Mouse (Mus musculus) hindbrain, embryonic 16.5 days (tissue): ENCODE measurements around the gene B4galt4. TPM values are rescaled to one million over a fixed set of nuclear protein-coding genes. Genes with fewer than 3 reads are reported as not detected.

Experiments
- ATAC-seq: fragments of 200-750 bp; cut with Nextera tagmentation; 2 replicates; pipeline ENCODE4 v1.8.0; 2017; ENCODE audit warnings: moderate TSS enrichment, moderate library complexity
- H3K27ac ChIP-seq: fragments of 300-500 bp; sonication (generic); 2 replicates; pipeline ENCODE4 v1.5.1; 2014; ENCODE audit warnings: low read depth, mild to moderate bottlenecking, control low read depth, low read length, moderate library complexity
- H3K27me3 ChIP-seq: fragments of 300-500 bp; sonication (generic); replicated peaks from 2 replicates; pipeline ENCODE4 v1.6.1; 2014; ENCODE audit warnings: low read length; ENCODE audit not compliant: control insufficient read depth, insufficient read depth
- H3K36me3 ChIP-seq: fragments of 300-500 bp; sonication (generic); 2 replicates; pipeline ENCODE4 v1.6.1; 2014; ENCODE audit warnings: mild to moderate bottlenecking, low read length, moderate library complexity, mixed read lengths; ENCODE audit not compliant: control insufficient read depth, insufficient read depth
- H3K4me1 ChIP-seq: fragments of 300-500 bp; sonication (generic); 2 replicates; pipeline ENCODE4 v1.6.1; 2014; ENCODE audit warnings: low read depth, low read length; ENCODE audit not compliant: control insufficient read depth, insufficient read depth
- H3K4me2 ChIP-seq: fragments of 300-500 bp; sonication (generic); 2 replicates; pipeline ENCODE4 v1.6.1; 2014; ENCODE audit warnings: mild to moderate bottlenecking, low read length, control low read depth, moderate library complexity
- H3K4me3 ChIP-seq: fragments of 300-500 bp; sonication (generic); 2 replicates; pipeline ENCODE4 v1.5.1; 2014; ENCODE audit warnings: mild to moderate bottlenecking, low read length, control low read depth, moderate library complexity
- H3K9ac ChIP-seq: fragments of 300-500 bp; sonication (generic); 2 replicates; pipeline ENCODE4 v1.6.1; 2014; ENCODE audit warnings: low read depth, mild to moderate bottlenecking, control low read depth, low read length, moderate library complexity
- H3K9me3 ChIP-seq: fragments of 300-500 bp; sonication (generic); 2 replicates; pipeline ENCODE4 v1.6.1; 2014; ENCODE audit warnings: mild to moderate bottlenecking, low read length, moderate library complexity; ENCODE audit not compliant: control insufficient read depth
- WGBS: fragments of 180-500 bp; shearing (Covaris S2); extraction: QIAGEN DNeasy Blood & Tissue Kit; methylation state at CpG from one replicate; pipeline ENCODE4 v1.1.7; 2014; 5-methylcytosine and 5-hydroxymethylcytosine counted together
- polyA plus RNA-seq: library from polyadenylated mRNA; unstranded; fragments of >200 nt; fragmentation: Nextera tagmentation; extraction: Ambion mirVana; gene quantifications from 2 replicates; pipeline ENCODE4 v1.2.1, GENCODE M21; 2015

Gene B4galt4
- polyA plus RNA-seq, 1 experiment from 2014 or later, result 40.3 TPM

- 87% methylated on average over 6 of the region's 6 CpGs for WGBS
- H3K4me3 ChIP-seq, result no peak overlapping the region
- H3K4me2 ChIP-seq, result no peak overlapping the region
- peaks cover 25% of the 10 kb centered on the region for H3K36me3 ChIP-seq
- H3K9me3 ChIP-seq, result no peaks in the 10 kb centered on the region
- no peak overlapping the region for H3K9ac ChIP-seq
- ATAC-seq, result no peak
- H3K4me1 ChIP-seq, result no peaks in the 10 kb centered on the region
- no peak overlapping the region for H3K27ac ChIP-seq
- H3K27me3 ChIP-seq, result no peaks in the 10 kb centered on the region
Measured at GRCm38 (mm10) chr16:38760834-38761375, 18.8 kb downstream of the B4galt4 start.

GRCm38 (mm10) chr16:38761972-38762371 is 19.9 kb downstream of the B4galt4 start:
- Histone ChIP-seq H3K27ac (no peak overlapping the region), H3K9ac (no peak overlapping the region), H3K9me3 (no peaks in the 10 kb centered on the region), H3K4me2 (no peak overlapping the region), H3K36me3 (peaks cover 29% of the 10 kb centered on the region), H3K27me3 (no peaks in the 10 kb centered on the region), H3K4me3 (no peak overlapping the region), H3K4me1 (no peaks in the 10 kb centered on the region)
- 89% methylated on average over 5 of the region's 5 CpGs for WGBS
- ATAC-seq, result no peak

DNA sequence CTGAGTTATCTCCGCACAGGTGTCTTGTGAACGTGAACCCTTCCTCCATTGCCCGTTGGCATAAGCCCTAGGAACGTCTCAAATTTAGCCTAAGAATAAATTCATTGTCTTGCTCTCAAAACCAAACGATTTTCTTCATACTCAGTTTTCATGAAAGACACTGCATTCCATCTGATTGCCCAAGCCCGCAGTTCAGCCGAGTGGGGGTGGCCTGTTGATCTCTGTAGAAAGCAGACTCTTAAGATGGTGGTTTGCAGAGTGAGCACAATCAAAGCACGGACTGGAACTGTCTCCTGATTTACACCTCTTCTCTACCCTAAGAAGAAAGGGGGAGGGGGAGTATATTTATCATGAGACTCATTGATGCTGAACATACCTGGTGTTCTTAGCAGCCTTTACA is 20.3 kb downstream of the B4galt4 start:
- Histone ChIP-seq H3K9ac (no peak overlapping the region), H3K4me3 (no peak overlapping the region), H3K9me3 (no peaks in the 10 kb centered on the region), H3K4me1 (no peaks in the 10 kb centered on the region), H3K27me3 (no peaks in the 10 kb centered on the region), H3K4me2 (no peak overlapping the region), H3K27ac (no peak overlapping the region), H3K36me3 (peaks cover 31% of the 10 kb centered on the region)
- WGBS, result 84% methylated on average over 8 of the region's 8 CpGs
- ATAC-seq, result no peak

DNA sequence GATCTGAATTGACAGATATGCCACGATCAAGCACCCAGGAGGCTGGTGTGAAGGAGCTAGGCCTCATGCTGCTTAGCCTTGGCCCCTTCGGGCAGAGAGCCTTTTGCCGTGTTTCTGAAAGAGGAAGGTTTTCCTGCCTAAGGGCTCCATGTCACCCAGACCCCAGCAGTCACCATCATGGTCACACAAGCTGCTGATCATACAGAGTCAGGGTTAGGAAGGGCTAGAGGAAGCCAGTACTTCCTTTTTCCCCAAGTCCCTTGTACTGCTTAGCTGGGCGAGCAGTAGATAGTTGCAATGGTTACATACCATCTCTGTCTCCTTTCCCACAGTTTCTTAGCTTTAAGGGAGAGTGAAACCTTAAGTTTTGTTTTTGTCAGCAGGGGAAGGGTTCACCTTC is 21.4 kb downstream of the B4galt4 start:
- Histone ChIP-seq H3K9me3 (no peaks in the 10 kb centered on the region), H3K27me3 (no peaks in the 10 kb centered on the region), H3K36me3 (peaks cover 29% of the 10 kb centered on the region), H3K4me2 (no peak overlapping the region), H3K4me3 (no peak overlapping the region), H3K4me1 (no peaks in the 10 kb centered on the region), H3K27ac (no peak overlapping the region), H3K9ac (no peak overlapping the region)
- ATAC-seq, result no peak
- WGBS, result 80% methylated on average over 4 of the region's 4 CpGs

- Histone ChIP-seq H3K9ac (no peak overlapping the region), H3K27me3 (no peaks in the 10 kb centered on the region), H3K4me3 (no peak overlapping the region), H3K36me3 (peaks cover 29% of the 10 kb centered on the region), H3K4me1 (no peaks in the 10 kb centered on the region), H3K27ac (no peak overlapping the region), H3K9me3 (no peaks in the 10 kb centered on the region), H3K4me2 (no peak overlapping the region)
- no peak for ATAC-seq
- 66% methylated on average over 3 of the region's 3 CpGs for whole genome bisulfite sequencing
Measured at GRCm38 (mm10) chr16:38766671-38767070, 24.6 kb downstream of the B4galt4 start.

GRCm38 (mm10) chr16:38767761-38768160 is 25.7 kb downstream of the B4galt4 start:
- 85% methylated on average over 8 of the region's 8 CpGs for WGBS
- ATAC-seq, result no peak
- H3K36me3 ChIP-seq, result peaks cover 29% of the 10 kb centered on the region

GRCm38 (mm10) chr16:38768386-38768785 is 26.3 kb downstream of the B4galt4 start:
- Histone ChIP-seq H3K27me3 (no peaks in the 10 kb centered on the region), H3K4me2 (no peak overlapping the region), H3K9me3 (no peaks in the 10 kb centered on the region), H3K4me1 (no peaks in the 10 kb centered on the region), H3K4me3 (no peak overlapping the region), H3K36me3 (peaks cover 28% of the 10 kb centered on the region), H3K9ac (no peak overlapping the region), H3K27ac (no peak overlapping the region)
- ATAC-seq, result no peak
- WGBS, result 92% methylated on average over 8 of the region's 8 CpGs

More at GRCm38 (mm10) chr16:38767761-38768160, 25.7 kb downstream of the B4galt4 start:
- H3K4me3 ChIP-seq, result no peak overlapping the region
- H3K4me2 ChIP-seq, result no peak overlapping the region
- H3K9me3 ChIP-seq, result no peaks in the 10 kb centered on the region
- H3K27me3 ChIP-seq, result no peaks in the 10 kb centered on the region
- H3K9ac ChIP-seq, result no peak overlapping the region
- H3K4me1 ChIP-seq, result no peaks in the 10 kb centered on the region
- H3K27ac ChIP-seq, result no peak overlapping the region

DNA sequence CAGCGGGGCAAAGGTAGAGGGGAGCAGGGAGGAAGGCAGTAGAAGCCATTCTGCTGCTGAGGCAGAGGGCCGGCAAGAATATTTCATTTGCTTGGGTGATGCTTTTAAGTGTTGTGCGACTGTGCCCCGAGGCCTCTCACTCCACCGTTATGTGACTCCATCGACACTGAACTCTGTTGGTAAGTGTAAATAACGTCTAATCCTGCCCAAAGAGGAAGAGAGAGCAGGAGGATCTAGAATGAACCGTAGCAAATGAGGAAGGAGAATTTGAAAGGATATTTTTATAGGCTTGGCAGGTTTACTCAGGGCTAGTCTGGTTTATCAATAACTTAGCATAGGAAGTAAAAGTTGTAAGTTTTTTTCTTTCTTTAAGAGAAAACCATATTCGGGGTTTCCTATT is 27.5 kb downstream of the B4galt4 start:
- 90% methylated on average over 9 of the region's 9 CpGs for WGBS
- H3K27me3 ChIP-seq, result no peaks in the 10 kb centered on the region
- no peak for ATAC-seq
- H3K36me3 ChIP-seq, result peaks cover 26% of the 10 kb centered on the region
- no peak overlapping the region for H3K4me2 ChIP-seq
- H3K9ac ChIP-seq, result no peak overlapping the region
- H3K9me3 ChIP-seq, result no peaks in the 10 kb centered on the region
- no peak overlapping the region for H3K27ac ChIP-seq
- no peaks in the 10 kb centered on the region for H3K4me1 ChIP-seq
- H3K4me3 ChIP-seq, result no peak overlapping the region

GRCm38 (mm10) chr16:38771145-38771544 is 29.1 kb downstream of the B4galt4 start:
- Histone ChIP-seq H3K27me3 (no peaks in the 10 kb centered on the region), H3K4me2 (no peak overlapping the region), H3K27ac (no peak overlapping the region), H3K4me3 (no peak overlapping the region), H3K9me3 (no peaks in the 10 kb centered on the region), H3K9ac (no peak overlapping the region), H3K36me3 (peaks cover 22% of the 10 kb centered on the region), H3K4me1 (no peaks in the 10 kb centered on the region)
- ATAC-seq, result no peak
- 95% methylated on average over 6 of the region's 6 CpGs for WGBS
